Comparison of ENCODE assay signal across 29 mouse cellular contexts in the genomic region with DNA sequence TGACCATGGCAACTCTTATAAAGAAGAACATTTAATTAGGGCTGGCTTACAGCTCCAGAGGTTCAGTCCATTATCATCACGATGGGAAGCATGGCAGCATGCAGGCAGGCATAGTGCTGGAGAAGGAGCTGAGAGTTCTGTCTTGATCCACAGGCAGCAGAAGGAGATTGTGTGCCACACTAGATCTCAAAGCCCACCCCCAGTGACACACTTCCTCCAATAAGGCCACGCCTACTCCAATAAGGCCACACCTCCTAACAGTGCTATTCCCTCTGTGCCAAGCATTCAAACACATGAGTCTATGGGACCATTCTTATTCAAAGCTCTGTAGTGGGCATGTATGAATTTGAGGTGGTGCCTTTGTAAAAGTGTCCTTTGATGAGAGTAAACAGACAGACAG. TPM values are rescaled to one million over a fixed set of nuclear protein-coding genes. Genes with fewer than 3 reads are reported as not detected.
DNase-seq lines count a peak whose midpoint lies in the region; ATAC-seq and TF ChIP-seq lines count a peak whose summit lies in the region.
"Had no signal": no experiment of that assay in that cellular context is flagged by ENCODE, and none has a peak within 500 bp of the region (broad histone marks: within the 10 kb centered on the region; RNA-seq: fewer than 3 reads in every experiment).

No protein-coding gene starts in this region.

- TF ChIP-seq EP300 in MEL (IDR thresholded peaks at IDR 0.05; ENCODE audit: low read depth in 1 of 2, low read length in 2 of 2): no peak

- no peak for TF ChIP-seq CTCF in MEL (IDR thresholded peaks at IDR 0.05 in 2 of 3, conservative IDR thresholded peaks at IDR 0.05 in 1 of 3; ENCODE audit: control insufficient read depth in 1 of 3, insufficient read depth in 1 of 3, low read depth in 2 of 3, low read length in 3 of 3, poor library complexity in 1 of 3, severe bottlenecking in 1 of 3)
- TF ChIP-seq CTCF in thymus, adult 2 months (IDR thresholded peaks at IDR 0.05; ENCODE audit: borderline replicate concordance, control insufficient read depth, extremely low read depth, insufficient read depth, low read length, poor library complexity): no peak

- no peaks in the 10 kb centered on the region for H3K9me3 ChIP-seq in midbrain, embryonic 11.5 days (ENCODE audit: control insufficient read depth, low read length)
- H3K9me3 ChIP-seq in midbrain, embryonic 16.5 days (replicated peaks; ENCODE audit: control insufficient read depth, low read length, poor library complexity, severe bottlenecking): no peaks in the 10 kb centered on the region
- no peaks in the 10 kb centered on the region for H3K9me3 ChIP-seq in MEL (replicated peaks; ENCODE audit: insufficient read depth, low read length)
- H3K9me3 ChIP-seq: embryonic facial prominence, embryonic 10.5 days; embryonic facial prominence, embryonic 13.5 days; forebrain, embryonic 12.5 days; forebrain, embryonic 15.5 days; heart, embryonic 12.5 days; heart, embryonic 15.5 days; hindbrain, embryonic 10.5 days; hindbrain, embryonic 13.5 days had no signal

- H3K27me3 ChIP-seq in midbrain, embryonic 11.5 days (ENCODE audit: control insufficient read depth, insufficient read depth, low read length): no peaks in the 10 kb centered on the region
- no peaks in the 10 kb centered on the region for H3K27me3 ChIP-seq in midbrain, embryonic 16.5 days (ENCODE audit: control insufficient read depth, insufficient read depth, low read depth, low read length)
- peaks cover 2 to 3% of the 10 kb centered on the region in 2 experiments; a peak in 3 of 4 replicates for H3K27me3 ChIP-seq in MEL (ENCODE audit: control insufficient read depth in 1 of 2, insufficient read depth in 2 of 2, low read length in 2 of 2)
- H3K27me3 ChIP-seq in splenic B cell, adult 2 months (ENCODE audit: control insufficient read depth, insufficient read depth, low read length, poor library complexity, severe bottlenecking): no peaks in the 10 kb centered on the region
- no peaks in the 10 kb centered on the region for H3K27me3 ChIP-seq in thymus, adult 2 months (ENCODE audit: control insufficient read depth, insufficient read depth, low read length)
- H3K27me3 ChIP-seq: embryonic facial prominence, embryonic 13.5 days; forebrain, embryonic 12.5 days; forebrain, embryonic 15.5 days; heart, embryonic 12.5 days; heart, embryonic 15.5 days; hindbrain, embryonic 13.5 days had no signal

- TF ChIP-seq POLR2A in MEL (IDR thresholded peaks at IDR 0.05; ENCODE audit: control insufficient read depth in 1 of 2, insufficient read depth in 1 of 2, low read depth in 1 of 2, low read length in 2 of 2, poor library complexity in 1 of 2): no peak
- TF ChIP-seq POLR2A in thymus, adult 2 months (IDR thresholded peaks at IDR 0.05; ENCODE audit: control insufficient read depth, extremely low read depth, insufficient read depth, low read length, poor library complexity): no peak

- no peak overlapping the region for H3K27ac ChIP-seq in midbrain, embryonic 11.5 days (ENCODE audit: low read depth, low read length)
- H3K27ac ChIP-seq in midbrain, embryonic 16.5 days (ENCODE audit: low read length): no peak overlapping the region
- H3K27ac ChIP-seq in MEL (ENCODE audit: control insufficient read depth, low read depth, low read length): no peak overlapping the region
- no peak overlapping the region for H3K27ac ChIP-seq in thymus, adult 2 months (ENCODE audit: control insufficient read depth, insufficient read depth, low read length)
- H3K27ac ChIP-seq: embryonic facial prominence, embryonic 10.5 days; embryonic facial prominence, embryonic 13.5 days; forebrain, embryonic 12.5 days; forebrain, embryonic 15.5 days; heart, embryonic 15.5 days; hindbrain, embryonic 10.5 days; hindbrain, embryonic 13.5 days; hindbrain, postnatal 0 days had no signal

- H3K9ac ChIP-seq in midbrain, embryonic 11.5 days (ENCODE audit: low read length): no peak overlapping the region
- no peak overlapping the region for H3K9ac ChIP-seq in midbrain, embryonic 16.5 days (ENCODE audit: low read depth, low read length)
- no peak overlapping the region for H3K9ac ChIP-seq in MEL (ENCODE audit: control insufficient read depth, low read depth, low read length, poor library complexity, severe bottlenecking)
- H3K9ac ChIP-seq: embryonic facial prominence, embryonic 13.5 days; forebrain, embryonic 12.5 days; forebrain, embryonic 15.5 days; heart, embryonic 12.5 days; heart, embryonic 15.5 days; hindbrain, embryonic 13.5 days had no signal

- H3K36me3 ChIP-seq in midbrain, embryonic 11.5 days (ENCODE audit: control insufficient read depth, insufficient read depth, low read length): no peaks in the 10 kb centered on the region
- no peaks in the 10 kb centered on the region for H3K36me3 ChIP-seq in midbrain, embryonic 16.5 days (ENCODE audit: control insufficient read depth, insufficient read depth, low read length)
- H3K36me3 ChIP-seq in MEL (ENCODE audit: control insufficient read depth in 1 of 2, insufficient read depth in 2 of 2, low read length in 2 of 2): peaks cover 0 to 5% of the 10 kb centered on the region in 2 experiments; a peak in 2 of 4 replicates
- no peaks in the 10 kb centered on the region for H3K36me3 ChIP-seq in splenic B cell, adult 2 months (ENCODE audit: control insufficient read depth, insufficient read depth, low read length, poor library complexity, severe bottlenecking)
- H3K36me3 ChIP-seq in thymus, adult 2 months (ENCODE audit: control insufficient read depth, insufficient read depth, low read length): no peaks in the 10 kb centered on the region
- H3K36me3 ChIP-seq: embryonic facial prominence, embryonic 10.5 days; embryonic facial prominence, embryonic 13.5 days; forebrain, embryonic 12.5 days; forebrain, embryonic 15.5 days; heart, embryonic 12.5 days; heart, embryonic 15.5 days; hindbrain, embryonic 10.5 days; hindbrain, embryonic 13.5 days had no signal

- ATAC-seq in midbrain, embryonic 11.5 days (ENCODE audit: low FRiP score): no peak
- no peak for ATAC-seq in midbrain, embryonic 16.5 days
- ATAC-seq: forebrain, embryonic 15.5 days; hindbrain, postnatal 0 days; intestine, postnatal 0 days had no signal

- no peak for TF ChIP-seq RAD21 in MEL (IDR thresholded peaks at IDR 0.05; ENCODE audit: low read depth, low read length)

- H3K4me2 ChIP-seq in midbrain, embryonic 11.5 days: no peak overlapping the region
- H3K4me2 ChIP-seq in midbrain, embryonic 16.5 days (ENCODE audit: low read length): no peak overlapping the region
- H3K4me2 ChIP-seq: embryonic facial prominence, embryonic 13.5 days; forebrain, embryonic 12.5 days; forebrain, embryonic 15.5 days; heart, embryonic 12.5 days; heart, embryonic 15.5 days; hindbrain, embryonic 13.5 days had no signal

- 90% methylated on average over 2 of the region's 2 CpGs for WGBS in midbrain, embryonic 11.5 days
- WGBS in midbrain, embryonic 16.5 days: 88% methylated on average over 2 of the region's 2 CpGs
- 98% methylated on average over 2 of the region's 2 CpGs for WGBS in thymus, adult 2 months

- H3K79me2 ChIP-seq in MEL (ENCODE audit: control insufficient read depth, insufficient read depth, low read length, poor library complexity): no peaks in the 10 kb centered on the region

- no peaks in the 10 kb centered on the region for H3K4me1 ChIP-seq in midbrain, embryonic 11.5 days (ENCODE audit: control insufficient read depth, insufficient read depth, low read length)
- no peaks in the 10 kb centered on the region for H3K4me1 ChIP-seq in midbrain, embryonic 16.5 days (ENCODE audit: control insufficient read depth, insufficient read depth, low read length)
- peaks cover 0 to 7% of the 10 kb centered on the region in 2 experiments; a peak in 2 of 4 replicates for H3K4me1 ChIP-seq in MEL (ENCODE audit: control insufficient read depth in 1 of 2, insufficient read depth in 2 of 2, low read length in 2 of 2)
- 0 out of 2 replicates have a peak, but pooled peaks cover 3% of the 10 kb centered on the region for H3K4me1 ChIP-seq in thymus, adult 2 months (replicated peaks; ENCODE audit: control insufficient read depth, insufficient read depth, low read length)
- H3K4me1 ChIP-seq: embryonic facial prominence, embryonic 10.5 days; embryonic facial prominence, embryonic 13.5 days; forebrain, embryonic 12.5 days; forebrain, embryonic 15.5 days; heart, embryonic 12.5 days; heart, embryonic 15.5 days; hindbrain, embryonic 10.5 days; hindbrain, embryonic 13.5 days had no signal

- H3K4me3 ChIP-seq in midbrain, embryonic 11.5 days (ENCODE audit: low read depth, low read length): no peak overlapping the region
- H3K4me3 ChIP-seq in midbrain, embryonic 16.5 days (ENCODE audit: low read depth, low read length): no peak overlapping the region
- H3K4me3 ChIP-seq in MEL (ENCODE audit: control insufficient read depth in 1 of 2, insufficient read depth in 1 of 2, low read depth in 2 of 2, low read length in 2 of 2): no peak overlapping the region
- H3K4me3 ChIP-seq in thymus, adult 2 months (ENCODE audit: control insufficient read depth, insufficient read depth, low read length): no peak overlapping the region
- H3K4me3 ChIP-seq: embryonic facial prominence, embryonic 10.5 days; embryonic facial prominence, embryonic 13.5 days; erythroblast, embryonic 14.5 days; forebrain, embryonic 12.5 days; forebrain, embryonic 15.5 days; heart, embryonic 12.5 days; heart, embryonic 15.5 days; hindbrain, embryonic 10.5 days; hindbrain, embryonic 13.5 days had no signal

- peak; percentile 69 for DNase-seq in midbrain, embryonic 11.5 days (ENCODE audit: low spot score, missing footprints)
- DNase-seq in B cell, adult 2 months: peak; percentile 38 to 41
- DNase-seq in MEL (ENCODE audit: low read depth, low spot score): peak; percentile 47
- DNase-seq in splenic B cell, adult 2 months (ENCODE audit: low read depth, low spot score): peak; percentile 28
- no peak for DNase-seq in adrenal gland, postnatal 14 days
- DNase-seq in thymus, adult 2 months: no peak
- DNase-seq: adrenal gland, adult 2 months; adrenal gland, postnatal 25 days; cerebellum, adult 11-12 months; cerebellum, adult 8-10 months; cerebellum, postnatal 10 days; cerebellum, postnatal 36 days; embryo, embryonic 11 days; gastrocnemius, postnatal 10 days; gastrocnemius, postnatal 36 days; heart, postnatal 10 days; heart, postnatal 36 days had no signal

TF ChIP-seq in MEL, 35 proteins besides CTCF, POLR2A, EP300 and RAD21:
- TF ChIP-seq GABPA (IDR thresholded peaks at IDR 0.05; ENCODE audit: low read depth, low read length): no peak
TF ChIP-seq in MEL: peak in this region for 0.

RNA-seq across cellular contexts. Expression of gene Rev1, which starts 11.3 kb away (rescaled TPM):
- polyA plus RNA-seq in midbrain, embryonic 11.5 days (2014; fragmentation: Nextera tagmentation; extraction: Ambion mirVana): 31.6 and 38.0 TPM in 2 replicates
- 35.3 and 39.3 TPM in 2 replicates for polyA plus RNA-seq in midbrain, embryonic 16.5 days (2015; fragmentation: Nextera tagmentation; extraction: Ambion mirVana)
- total RNA-seq in MEL (2012; rRNA removed): 25.6 and 28.9 TPM in 2 replicates
- 10 to 100 TPM in 1 of 2 experiments, not detected in 1; 31.0 TPM for polyA plus RNA-seq in MEL (2012; ENCODE audit: insufficient read depth in 1 of 2, insufficient read length in 2 of 2, low read depth in 1 of 2, low replicate concordance in 2 of 2, missing spikeins in 1 of 2)
- 24.3 TPM in 2 replicates for total RNA-seq in adrenal gland, postnatal 14 days (2021)
- polyA plus RNA-seq in thymus, adult 2 months (2012; rRNA removed): 15.7 and 16.5 TPM in 2 replicates

Comparison
In these comparisons a context has a peak if more than half of its experiments do, and no peak if none do; other contexts are left out.
1. DNase-seq: peak in midbrain, embryonic 11.5 days (single experiment), B cell, adult 2 months (2 of 2), MEL (single experiment) and splenic B cell, adult 2 months (single experiment); none in adrenal gland, postnatal 14 days (single experiment) and thymus, adult 2 months (single experiment).